Mouse (Mus musculus) olfactory bulb, adult 2 months (tissue): ENCODE measurements at regions not wholly inside any gene's neighbourhood (a gene's known extent, or its start where the extent isn't known, plus 50 kb on each side); places are given as distances from the start of the nearest gene placed in this dataset.

Source experiments
- H3K27ac ChIP-seq: fragments of 200-500 bp; 2 replicates; pipeline ENCODE4 v1.5.1; 2012; ENCODE audit warnings: low read depth, low read length; ENCODE audit not compliant: insufficient read depth
- H3K4me1 ChIP-seq: fragments of 200-500 bp; 2 replicates; pipeline ENCODE4 v1.6.1; 2012; ENCODE audit warnings: low read length; ENCODE audit not compliant: control insufficient read depth, insufficient read depth
- H3K4me3 ChIP-seq: fragments of 200-500 bp; 2 replicates; pipeline ENCODE4 v1.5.1; 2012; ENCODE audit warnings: mild to moderate bottlenecking, low read depth, low read length, moderate library complexity; ENCODE audit not compliant: insufficient read depth
- CTCF ChIP-seq: fragments of 200-500 bp; IDR thresholded peaks from 2 replicates; pipeline ENCODE4 v1.5.1; 2012; ENCODE audit warnings: low read depth, mild to moderate bottlenecking, low read length, moderate library complexity; ENCODE audit not compliant: insufficient read depth
- POLR2A ChIP-seq: fragments of 200-500 bp; IDR thresholded peaks from 2 replicates; pipeline ENCODE4 v1.6.1; 2012; ENCODE audit warnings: mild to moderate bottlenecking, low read depth, low read length, moderate library complexity; ENCODE audit not compliant: insufficient read depth
- WGBS: fragments of 180-500 bp; shearing (Covaris S2); methylation state at CpG from one replicate; pipeline ENCODE4 v1.1.7; 2018; 5-methylcytosine and 5-hydroxymethylcytosine counted together

DNA sequence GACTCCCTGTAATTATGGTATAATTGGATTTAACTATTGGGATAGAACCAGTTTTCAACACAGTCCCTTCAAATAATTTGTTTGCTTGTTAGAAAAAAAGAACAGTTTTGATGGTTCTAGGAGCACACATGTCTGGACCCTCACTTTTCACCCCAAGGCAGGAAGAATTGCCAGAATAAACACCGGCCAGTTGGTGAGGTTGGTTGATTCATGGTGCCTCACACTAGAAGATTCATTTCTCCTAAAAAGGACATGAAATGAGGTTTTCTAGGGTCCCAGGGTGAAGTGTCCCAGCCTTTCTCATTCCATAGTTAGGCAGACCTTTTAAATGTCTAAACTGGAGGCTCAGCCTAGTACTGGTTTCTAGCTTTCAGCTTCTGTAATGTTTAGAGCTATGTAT lies 148.7 kb upstream of the Camk1g start:
- no peak overlapping the region for H3K4me3 ChIP-seq
- TF ChIP-seq POLR2A (no peak), CTCF (no peak)
- no peak overlapping the region for H3K27ac ChIP-seq
- peaks cover under 1% of the 10 kb centered on the region; the same call in 1 of the 2 replicates for H3K4me1 ChIP-seq
- 71% methylated on average over 1 of the region's 1 CpGs for WGBS

DNA sequence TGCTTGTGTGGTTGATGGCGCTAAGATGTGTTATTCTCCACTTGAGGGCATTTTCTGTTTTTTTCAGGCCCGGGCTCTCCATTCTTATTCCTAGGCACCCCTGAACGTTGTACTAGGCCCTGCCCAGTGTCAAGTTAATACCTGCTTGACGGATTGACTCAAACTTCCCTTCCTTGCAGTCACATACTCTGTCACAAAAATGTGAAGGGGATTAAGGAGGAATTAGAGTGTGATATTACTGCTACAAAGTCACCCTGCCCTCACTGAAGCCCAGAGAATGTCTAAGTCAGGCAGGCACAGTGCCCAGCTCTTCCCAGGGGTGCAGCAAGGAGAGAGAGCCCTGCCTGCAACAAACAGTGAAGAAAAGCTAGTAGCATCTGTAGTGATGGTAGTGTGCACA lies 147.9 kb upstream of the Camk1g start:
- WGBS = 86% methylated on average over 4 of the region's 4 CpGs
- TF ChIP-seq POLR2A = no peak
- no peak for TF ChIP-seq CTCF
- Histone ChIP-seq H3K4me3 (no peak overlapping the region), H3K4me1 (peaks cover 2% of the 10 kb centered on the region; the same call in 1 of the 2 replicates), H3K27ac (no peak overlapping the region)

DNA sequence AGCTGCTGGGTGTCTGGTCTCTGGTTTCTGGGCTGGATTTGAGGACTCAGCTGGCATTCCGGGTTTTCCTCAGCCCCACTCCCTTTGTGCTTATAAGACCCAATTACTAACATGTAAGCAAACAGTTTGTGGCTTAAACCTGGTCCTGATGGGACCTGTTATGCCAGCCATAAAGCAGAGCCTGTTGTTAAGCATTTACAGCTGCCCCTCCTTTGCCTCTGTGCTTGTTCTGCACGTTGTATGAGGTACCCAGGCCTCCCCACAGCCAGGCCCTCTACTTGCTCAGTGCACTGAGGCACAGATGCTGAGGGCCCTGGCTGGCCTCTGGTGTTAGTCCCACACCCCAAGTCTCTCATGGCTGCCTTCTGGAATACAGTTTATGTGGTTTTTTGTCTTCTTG lies 147.2 kb upstream of the Camk1g start:
- no peak for TF ChIP-seq POLR2A
- TF ChIP-seq CTCF = no peak
- Histone ChIP-seq H3K4me1 (peaks cover 2% of the 10 kb centered on the region; the same call in 1 of the 2 replicates), H3K27ac (no peak overlapping the region), H3K4me3 (no peak overlapping the region)
- WGBS = 78% methylated on average over 2 of the region's 2 CpGs

DNA sequence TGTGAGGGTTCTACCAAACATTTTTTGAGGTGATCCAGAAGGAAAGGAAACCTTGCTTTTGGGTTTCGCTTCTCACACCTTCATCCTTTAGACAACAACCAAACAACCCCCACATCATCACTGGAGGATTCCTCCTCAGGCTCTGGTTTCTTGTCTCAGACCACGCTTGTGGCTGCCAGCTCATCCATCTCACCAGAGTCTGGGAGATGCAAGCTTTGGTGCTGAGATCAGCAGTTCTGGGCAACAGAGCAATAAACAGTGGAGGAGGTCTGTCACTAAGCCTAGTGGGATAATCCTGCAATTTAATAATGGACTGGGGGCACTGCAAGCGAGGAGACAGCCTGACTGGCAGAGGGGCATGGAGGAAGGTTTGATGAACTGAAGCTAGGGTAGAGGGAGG lies 146.3 kb upstream of the Camk1g start:
- Histone ChIP-seq H3K4me1 (peaks cover 2% of the 10 kb centered on the region; the same call in 1 of the 2 replicates), H3K4me3 (no peak overlapping the region), H3K27ac (no peak overlapping the region)
- WGBS = 90% methylated on average over 3 of the region's 3 CpGs
- no peak for TF ChIP-seq POLR2A
- no peak for TF ChIP-seq CTCF

DNA sequence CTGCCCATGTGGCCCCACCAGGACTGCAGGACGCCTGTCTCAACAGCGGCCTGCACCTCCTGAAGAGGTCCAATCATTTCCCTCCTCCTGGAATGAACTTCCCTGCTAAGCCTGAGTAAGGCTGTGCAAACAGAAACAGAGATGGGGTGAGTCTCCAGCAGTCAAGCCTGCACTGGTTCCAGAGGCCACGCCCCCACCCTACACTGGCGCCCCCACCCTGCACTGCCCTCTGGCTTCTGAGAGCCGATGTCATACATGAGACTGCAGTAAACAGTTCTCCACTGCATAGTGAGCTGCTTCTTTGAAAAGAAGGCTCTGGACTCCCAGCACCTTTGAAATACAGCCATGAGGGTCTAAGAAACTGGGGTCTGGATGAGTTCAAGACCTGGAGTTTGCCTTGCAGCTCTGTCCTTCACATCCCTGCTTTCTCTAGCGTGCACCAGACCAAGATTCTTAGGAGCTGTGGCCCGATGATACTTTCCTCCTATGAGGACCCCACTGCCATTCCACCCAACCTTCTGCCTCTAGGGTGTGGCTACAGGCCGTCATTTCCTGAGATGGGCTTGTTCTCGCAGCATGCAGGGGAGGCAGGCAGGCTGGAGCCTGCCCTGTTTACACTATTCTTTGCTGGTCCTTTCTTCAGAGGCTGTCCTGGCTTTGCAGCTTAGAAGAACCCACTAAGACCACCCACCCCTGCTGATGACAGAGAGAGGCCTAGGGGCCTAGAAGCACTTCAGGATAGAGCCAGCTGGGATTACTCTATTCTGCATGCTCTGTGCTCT lies 144.0 kb upstream of the Camk1g start:
- no peak overlapping the region for H3K4me3 ChIP-seq
- H3K4me1 ChIP-seq = peaks cover 10% of the 10 kb centered on the region
- 74% methylated on average over 9 of the region's 9 CpGs for WGBS
- no peak for TF ChIP-seq CTCF
- TF ChIP-seq POLR2A = no peak
- H3K27ac ChIP-seq = no peak overlapping the region

DNA sequence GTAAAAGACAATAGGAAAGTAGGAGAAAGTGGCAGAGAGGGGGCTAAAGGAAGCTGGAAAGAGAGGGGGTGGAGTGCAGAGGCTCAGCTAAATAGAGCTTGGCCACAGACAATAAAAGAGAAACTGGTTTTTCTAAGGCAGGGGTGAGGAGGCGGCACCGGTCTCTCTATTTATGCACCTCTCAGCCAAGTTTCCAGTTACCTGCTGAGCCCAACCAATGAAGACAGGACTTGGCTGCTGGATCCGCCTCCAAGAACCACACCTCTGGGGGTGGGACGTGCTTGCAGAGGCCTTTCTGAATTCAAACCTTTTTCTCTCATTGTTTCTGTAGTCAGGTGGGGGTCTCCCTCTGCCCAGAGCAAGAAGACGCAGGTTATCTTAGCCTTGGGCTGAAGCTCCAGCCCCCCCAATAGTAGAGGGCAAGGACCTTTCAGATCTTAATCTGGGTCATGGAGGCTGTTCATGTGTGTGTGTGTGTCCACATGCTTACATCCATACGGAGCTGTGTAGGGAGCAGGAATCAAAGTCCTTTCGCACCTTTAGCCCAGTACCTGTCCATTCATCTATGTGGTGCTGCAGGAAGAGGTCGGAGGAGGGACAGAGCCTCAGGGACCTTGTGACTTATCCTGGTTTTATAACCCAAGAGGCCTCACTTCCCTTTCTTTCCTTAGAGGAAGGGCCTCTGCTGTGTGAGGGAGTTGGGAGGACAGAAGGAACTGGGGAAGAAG lies 140.1 kb upstream of the Camk1g start:
- Histone ChIP-seq H3K27ac (no peak overlapping the region), H3K4me3 (no peak overlapping the region), H3K4me1 (peaks cover 13% of the 10 kb centered on the region)
- WGBS = 76% methylated on average over 8 of the region's 8 CpGs
- TF ChIP-seq POLR2A (no peak), CTCF (no peak)

DNA sequence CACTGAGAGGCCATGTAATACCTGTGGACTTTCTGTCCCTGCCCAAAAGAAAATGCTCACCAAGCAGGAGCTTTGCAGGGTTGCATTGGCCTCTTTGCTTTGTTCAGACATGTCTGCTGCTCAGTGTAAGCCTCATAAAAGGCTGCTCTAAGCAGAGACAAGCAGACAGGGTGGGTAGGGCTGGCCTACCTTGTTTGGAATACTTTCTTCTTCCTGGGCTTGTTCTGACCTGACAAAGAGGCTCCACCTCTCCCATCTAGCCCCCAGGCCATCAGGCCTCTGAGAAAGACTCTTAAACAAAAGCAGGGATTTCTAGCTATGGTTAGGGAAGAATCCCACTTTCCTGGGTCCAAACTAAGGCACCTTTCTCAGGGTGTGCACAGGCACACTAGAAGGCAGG lies 138.2 kb upstream of the Camk1g start:
- TF ChIP-seq POLR2A = no peak
- no peak for TF ChIP-seq CTCF
- Histone ChIP-seq H3K27ac (no peak overlapping the region), H3K4me1 (peaks cover 11% of the 10 kb centered on the region), H3K4me3 (no peak overlapping the region)

DNA sequence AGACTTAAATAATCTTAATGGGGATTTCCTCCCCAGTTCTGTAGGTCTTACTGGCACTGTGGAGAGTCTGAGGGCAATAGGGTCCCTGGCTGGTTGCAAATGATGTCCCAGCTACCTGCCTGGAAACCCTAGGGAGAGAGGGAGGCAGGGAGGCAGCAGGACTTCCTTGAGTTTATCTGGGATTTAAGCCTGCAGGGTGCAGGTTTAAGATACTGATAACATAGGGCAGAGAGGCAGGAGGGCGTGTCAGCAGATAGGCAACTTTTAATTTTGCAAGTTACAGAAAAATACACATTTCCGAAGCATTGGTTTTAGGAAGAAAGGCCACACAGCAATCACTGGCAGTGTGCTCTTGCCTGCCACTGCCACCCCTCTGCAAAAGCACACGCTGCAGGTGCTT lies 136.9 kb upstream of the Camk1g start:
- Histone ChIP-seq H3K4me1 (peaks cover 11% of the 10 kb centered on the region), H3K27ac (no peak overlapping the region), H3K4me3 (no peak overlapping the region)
- WGBS = 82% methylated on average over 3 of the region's 3 CpGs
- TF ChIP-seq CTCF (no peak), POLR2A (no peak)

DNA sequence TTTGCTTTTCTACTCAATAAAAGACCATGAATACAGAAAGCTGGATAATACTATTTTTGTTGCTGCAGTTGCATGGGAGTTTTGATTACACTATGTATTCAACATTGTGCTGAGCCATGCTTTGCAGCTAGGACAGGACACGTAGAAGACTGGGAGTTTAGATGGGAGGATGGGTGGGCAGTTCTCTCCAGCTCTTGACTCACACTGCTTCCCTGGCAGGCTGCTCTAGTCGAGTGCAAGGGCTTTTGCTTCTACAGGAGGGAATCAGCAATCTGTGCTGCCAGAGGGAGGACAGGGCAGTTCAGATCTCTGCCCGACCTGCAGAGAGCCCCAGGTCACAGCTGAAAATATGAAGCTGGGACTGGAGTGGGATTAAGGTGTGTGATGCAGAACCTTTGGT lies 135.3 kb upstream of the Camk1g start:
- 24% methylated on average over 3 of the region's 3 CpGs for WGBS
- Histone ChIP-seq H3K4me3 (no peak overlapping the region), H3K27ac (no peak overlapping the region), H3K4me1 (peaks cover 11% of the 10 kb centered on the region)
- TF ChIP-seq CTCF (no peak), POLR2A (no peak)

DNA sequence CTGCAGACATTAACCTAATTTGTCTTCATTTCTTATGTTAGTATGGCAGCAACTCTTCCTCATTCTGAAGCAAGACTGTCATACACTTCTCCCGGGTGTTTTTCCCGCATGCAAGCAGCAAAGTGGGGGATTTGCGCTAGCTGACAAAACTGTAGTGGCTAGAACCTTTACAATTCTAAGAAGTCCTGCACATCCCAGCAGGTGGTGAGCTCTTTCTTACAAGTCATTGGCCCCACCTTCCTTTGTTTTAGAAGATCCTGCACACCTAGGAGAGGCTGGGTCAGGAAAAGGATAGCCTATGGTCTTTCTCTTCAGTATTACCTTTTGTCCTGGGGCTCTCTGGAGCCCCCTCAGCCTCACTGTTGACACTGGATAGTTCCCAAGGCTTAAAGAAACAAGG lies 134.5 kb upstream of the Camk1g start:
- no peak overlapping the region for H3K27ac ChIP-seq
- 87% methylated on average over 3 of the region's 3 CpGs for WGBS
- H3K4me1 ChIP-seq = peaks cover 7% of the 10 kb centered on the region; the same call in 1 of the 2 replicates
- TF ChIP-seq POLR2A (no peak), CTCF (no peak)
- H3K4me3 ChIP-seq = no peak overlapping the region
